Mouse (Mus musculus): ENCODE measurements around the gene Klhl25. TPM values are rescaled to one million over a fixed set of nuclear protein-coding genes. Genes with fewer than 3 reads are reported as not detected.
"Not testable (repeated sequence)": the region's sequence is repeated elsewhere in the genome, so short reads cannot be mapped to it uniquely, and the experiment has no call there.

Gene Klhl25
- total RNA-seq, 2 experiments from 2014 or later = 15.7 to 18.4 TPM

DNA sequence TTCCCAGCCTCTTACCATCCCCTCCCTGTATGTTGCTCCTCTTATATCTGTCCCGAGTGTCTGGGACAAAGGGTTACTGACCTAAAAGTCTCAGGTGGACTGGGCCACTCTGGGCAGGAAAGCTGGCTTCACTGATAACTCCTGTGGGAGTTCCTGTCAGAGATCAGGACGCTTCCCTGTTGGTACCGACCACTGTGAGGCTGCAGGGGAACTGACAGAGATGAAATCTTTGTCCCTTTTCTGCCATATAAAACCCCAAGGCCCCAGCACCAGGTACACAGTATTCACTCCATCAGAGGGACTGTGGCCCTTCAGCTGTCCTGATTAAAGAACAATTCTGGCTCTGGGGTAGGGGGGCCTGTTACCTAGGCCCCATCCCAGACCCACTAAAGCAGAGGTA lies 71.6 kb downstream of the Klhl25 start:
- not testable (repeated sequence) for DNase-seq (ENCODE audit: low spot score in 2 of 2)

Measured in adrenal gland, postnatal 4 days (tissue).